Mouse (Mus musculus) right cerebral cortex, postnatal 14 days (tissue): ENCODE data around the gene Ap1m2.
A peak's percentile ranks its signal among the peaks of the same experiment; 100 is the strongest.
"Not testable (repeated sequence)": the region's sequence is repeated elsewhere in the genome, so short reads cannot be mapped to it uniquely, and the experiment has no call there.

ENCODE experiments used
- DNase-seq: peaks from one replicate; pipeline ENCODE4 v3.0.0; 2022

Gene Ap1m2

DNA sequence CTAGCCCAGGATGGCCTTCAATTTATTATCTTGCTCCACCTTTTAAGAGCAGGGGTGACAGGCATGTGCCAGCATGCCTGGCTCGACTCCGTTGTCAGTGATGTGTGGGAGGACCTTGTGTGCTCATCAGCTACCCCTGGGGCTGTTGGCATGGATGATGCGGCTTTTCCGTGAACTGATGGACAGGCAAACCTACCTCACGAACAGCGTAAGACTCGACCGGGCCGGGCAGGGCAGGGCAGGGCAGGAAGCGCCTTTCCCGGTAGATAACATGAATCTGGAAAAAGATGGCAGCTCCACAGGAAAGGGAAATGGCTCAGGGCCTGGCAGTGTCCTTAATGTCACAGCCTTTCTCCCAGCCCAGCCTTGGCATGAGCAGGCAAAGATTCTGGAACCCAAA is 12.1 kb upstream of the Ap1m2 start:
- no peak for DNase-seq

- DNase-seq: not testable (repeated sequence)
Measured at GRCm38 (mm10) chr9:21322917-21323297, 10.8 kb upstream of the Ap1m2 start.

- DNase-seq: no peak
Measured at GRCm38 (mm10) chr9:21322211-21322916, 10.2 kb upstream of the Ap1m2 start.

DNA sequence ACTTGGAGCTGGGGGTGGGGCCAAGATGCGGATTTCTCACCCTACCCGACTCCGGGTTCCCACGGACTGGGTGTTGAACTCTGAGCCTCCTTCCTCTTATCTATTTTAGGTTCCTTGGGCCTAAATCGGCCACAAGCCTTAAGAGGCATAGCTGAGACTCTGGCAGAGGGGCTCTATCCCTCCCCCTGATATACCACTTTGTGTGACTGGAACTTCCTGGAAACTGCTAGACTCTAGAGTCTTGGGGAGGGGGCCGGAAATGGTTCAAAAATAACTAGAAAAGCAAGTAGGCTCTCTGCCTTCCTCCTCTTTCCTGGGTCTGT is 9.3 kb upstream of the Ap1m2 start:
- peak; percentile 32 for DNase-seq

DNA sequence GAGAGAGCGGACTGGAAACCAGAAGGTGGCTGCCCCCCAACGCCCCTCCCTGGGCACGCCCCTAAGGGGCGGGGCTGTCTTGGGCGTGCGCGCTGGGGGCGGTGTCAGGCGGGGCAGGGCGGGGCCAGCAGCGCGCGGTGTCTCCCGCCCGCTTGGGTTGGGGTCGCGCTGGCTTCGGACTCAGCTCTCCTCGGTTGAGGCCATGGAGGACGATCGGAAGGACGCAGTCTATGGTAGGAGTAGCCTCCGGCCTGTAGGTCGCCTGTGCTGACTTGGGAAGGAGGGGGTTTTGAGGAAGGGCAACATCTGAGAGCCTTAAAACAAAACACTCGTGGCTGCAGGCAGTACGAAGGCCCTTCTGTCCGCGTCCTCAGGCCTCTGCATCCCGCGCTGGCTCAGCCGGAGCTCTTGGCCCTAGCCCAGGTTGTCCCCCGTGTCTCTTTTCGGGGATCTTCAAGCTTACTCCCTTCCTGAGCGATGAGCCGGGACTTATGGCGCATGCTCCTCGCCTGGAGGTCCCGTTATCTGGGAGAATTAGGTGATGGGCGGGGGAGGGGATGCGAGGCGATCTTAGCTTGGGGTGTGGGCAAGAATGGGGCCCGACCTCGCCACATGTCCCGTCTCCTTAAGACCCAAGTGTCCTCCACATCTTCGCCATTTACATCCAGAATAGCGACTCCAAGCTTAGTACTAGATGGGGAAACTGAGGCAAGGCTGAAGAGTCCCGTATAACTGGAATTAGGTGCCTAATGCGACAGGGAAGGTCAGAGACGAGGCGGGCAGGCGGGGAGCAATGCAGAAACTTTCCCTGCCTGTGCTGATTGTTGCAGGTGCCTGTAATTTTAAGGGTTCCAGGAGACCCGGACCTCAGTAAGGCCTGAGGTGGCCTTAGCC is 8.7 kb upstream of the Ap1m2 start, which contains the start of gene Slc44a2:
Slc44a2 (plus strand) TSS at position 80 of the 894 bp plus-strand sequence.
- DNase-seq: peak; percentile 67

DNA sequence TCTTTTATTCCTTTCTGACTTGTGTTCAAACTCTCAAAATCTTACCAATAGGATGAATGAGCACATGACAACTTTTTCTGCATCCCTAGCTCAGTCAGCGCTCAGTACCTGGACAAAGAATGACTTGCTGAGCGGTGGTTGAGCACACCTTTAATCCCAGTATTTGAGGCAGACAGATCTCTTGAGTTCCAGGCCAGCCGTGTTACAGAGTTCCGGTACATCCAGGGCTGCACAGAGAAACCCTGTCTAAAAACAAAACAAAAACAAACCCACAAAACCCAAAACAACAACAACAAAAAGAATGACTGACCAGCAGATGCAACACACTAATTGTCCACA is 8.1 kb upstream of the Ap1m2 start:
- DNase-seq: no peak

GRCm38 (mm10) chr9:21319503-21319902 is 7.4 kb upstream of the Ap1m2 start:
- DNase-seq: no peak

GRCm38 (mm10) chr9:21318792-21319191 is 6.7 kb upstream of the Ap1m2 start:
- DNase-seq: no peak

DNA sequence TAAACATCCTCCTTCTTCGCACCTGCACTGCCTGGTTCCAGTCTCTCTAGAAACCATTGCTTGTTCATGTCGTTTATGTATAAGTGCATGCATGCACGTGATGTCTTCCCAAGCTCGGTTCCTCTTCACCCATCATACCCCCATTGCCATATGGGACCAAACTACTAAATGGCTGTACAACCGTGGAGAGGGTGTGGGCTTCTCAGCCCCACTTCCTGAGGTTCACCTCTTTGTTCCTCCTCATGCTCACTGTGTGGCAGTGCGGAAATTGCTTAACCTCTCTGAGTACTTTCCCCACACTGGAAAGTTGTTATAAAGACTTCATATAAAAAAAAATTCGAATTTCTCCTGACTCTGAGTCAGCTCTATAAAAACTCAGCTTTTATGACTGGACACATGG is 4.6 kb upstream of the Ap1m2 start:
- DNase-seq: no peak

GRCm38 (mm10) chr9:21315421-21315820 is 3.3 kb upstream of the Ap1m2 start:
- DNase-seq: no peak

DNA sequence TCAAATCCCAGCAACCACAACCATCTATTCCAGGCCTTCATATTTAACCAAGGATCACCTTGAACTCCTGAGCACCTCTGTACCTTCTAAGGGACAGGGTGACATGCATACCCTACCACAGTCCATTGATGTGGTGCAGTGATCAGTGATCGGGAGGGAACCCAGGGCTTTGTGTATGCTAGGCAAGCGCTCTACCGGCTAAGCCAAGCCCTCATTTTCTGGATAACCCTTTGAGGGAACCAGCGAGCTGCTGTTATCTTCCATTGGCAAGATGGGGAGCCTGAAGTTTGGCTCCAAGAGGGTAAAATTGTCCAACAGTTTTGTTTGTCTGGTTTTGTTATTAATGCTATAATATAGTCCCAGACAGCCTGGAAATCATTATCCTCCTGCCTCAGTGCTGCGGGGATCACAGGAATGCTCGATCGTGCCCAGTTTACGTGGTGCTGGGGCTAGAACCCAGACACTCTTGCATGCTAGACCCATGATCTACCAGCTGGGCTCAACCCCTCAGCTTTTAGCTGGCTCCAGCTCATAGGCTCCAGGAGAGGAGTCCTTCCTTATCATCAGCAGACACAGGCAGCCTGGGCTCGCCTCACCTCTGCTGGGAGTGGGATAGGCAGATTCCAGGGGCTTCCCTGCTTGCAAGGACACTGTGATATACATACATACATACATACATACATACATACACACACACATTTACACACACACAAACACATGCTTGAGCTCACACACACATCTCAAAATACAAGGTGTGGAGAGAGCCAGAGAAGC is 2.4 kb upstream of the Ap1m2 start:
- no peak for DNase-seq

GRCm38 (mm10) chr9:21313394-21313793 is 1.3 kb upstream of the Ap1m2 start:
- peak; percentile 78 for DNase-seq

DNA sequence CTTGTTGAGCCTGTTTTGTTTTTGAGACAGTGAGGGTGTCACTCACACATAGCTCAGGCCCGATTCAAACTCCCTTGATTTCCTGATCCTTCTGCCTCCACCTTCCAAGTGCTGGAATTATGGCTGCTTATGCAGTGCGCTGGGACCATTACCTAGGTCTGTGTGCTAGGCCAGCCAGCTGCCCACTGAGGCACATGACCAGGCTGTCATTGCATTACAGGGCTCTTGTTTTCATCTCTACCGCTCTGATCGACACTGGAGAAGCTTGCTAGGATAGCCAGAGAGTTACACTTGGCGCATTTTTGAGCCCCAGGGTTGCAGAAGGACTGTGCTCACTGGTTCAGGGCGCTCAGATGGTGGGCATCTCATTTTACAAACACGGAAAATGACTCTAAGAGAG is 442 bp downstream of the Ap1m2 start:
- DNase-seq: no peak

DNA sequence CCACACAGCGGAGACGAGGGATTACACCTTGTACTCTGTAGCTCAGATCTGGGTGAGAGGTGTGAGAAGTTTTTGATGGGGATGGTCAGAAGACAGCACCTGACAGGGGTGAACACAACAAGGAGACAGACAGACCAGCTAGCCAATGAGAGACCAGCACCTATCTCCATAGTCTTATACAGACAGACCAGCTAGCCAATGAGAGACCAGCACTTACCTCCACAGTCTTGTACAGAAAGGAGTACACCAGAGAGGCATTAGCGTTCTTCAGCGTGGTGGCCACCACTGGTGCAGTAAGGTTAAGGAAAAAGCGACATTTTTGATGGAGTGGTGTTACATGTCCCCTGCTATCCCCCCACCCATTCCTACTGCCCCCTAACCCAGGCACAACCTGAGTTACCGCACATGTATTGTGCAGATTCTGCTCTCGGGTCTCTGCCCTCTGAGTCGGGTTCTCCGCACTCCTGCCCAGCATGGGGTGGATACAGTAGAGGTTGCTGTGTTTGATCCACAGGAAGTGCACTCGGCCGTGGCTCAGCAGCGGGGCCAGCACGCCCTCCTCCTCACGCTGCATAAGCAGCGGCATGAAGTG is 2.9 kb downstream of the Ap1m2 start:
- no peak for DNase-seq

GRCm38 (mm10) chr9:21305065-21305464 is 7.1 kb downstream of the Ap1m2 start:
- no peak for DNase-seq

DNA sequence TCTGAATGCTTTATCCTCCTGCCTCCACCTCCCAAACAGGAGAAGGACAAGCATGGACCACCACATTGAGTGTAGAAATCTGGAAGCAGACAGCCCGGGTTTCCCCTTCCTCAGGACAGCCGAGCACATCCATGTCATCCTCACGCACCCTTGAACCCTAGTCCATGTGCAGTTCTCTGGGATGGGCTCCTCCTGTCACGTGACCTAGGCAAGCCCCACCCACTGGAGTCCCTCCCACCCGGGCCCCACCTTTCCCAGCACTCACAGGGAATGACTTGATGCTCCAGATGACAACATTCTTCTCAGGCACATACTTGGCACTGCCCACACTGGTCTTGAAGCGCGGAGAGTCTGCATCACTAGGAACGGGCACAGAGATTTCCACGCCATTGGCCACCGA is 13.1 kb downstream of the Ap1m2 start:
- no peak for DNase-seq

GRCm38 (mm10) chr9:21292271-21292670 is 19.9 kb downstream of the Ap1m2 start:
- DNase-seq: no peak

DNA sequence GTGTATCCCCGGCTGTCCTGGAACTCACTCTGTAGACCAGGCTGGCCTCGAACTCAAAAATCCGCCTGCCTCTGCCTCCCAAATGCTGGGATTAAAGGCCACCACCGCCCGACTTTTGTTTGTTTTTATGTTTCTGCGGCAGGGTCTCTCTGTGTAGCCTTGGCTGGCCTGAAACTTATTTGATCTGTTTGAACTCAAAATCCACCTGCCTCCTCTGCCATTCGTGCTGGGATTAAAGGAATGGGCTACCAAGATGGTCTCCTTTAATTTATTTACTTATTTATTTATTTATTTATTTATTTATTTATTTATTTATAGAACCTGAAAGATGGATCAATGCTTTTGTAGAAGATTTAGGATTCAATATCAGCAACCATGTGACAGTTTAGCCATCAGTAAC is 20.3 kb downstream of the Ap1m2 start:
- DNase-seq: not testable (repeated sequence)

DNA sequence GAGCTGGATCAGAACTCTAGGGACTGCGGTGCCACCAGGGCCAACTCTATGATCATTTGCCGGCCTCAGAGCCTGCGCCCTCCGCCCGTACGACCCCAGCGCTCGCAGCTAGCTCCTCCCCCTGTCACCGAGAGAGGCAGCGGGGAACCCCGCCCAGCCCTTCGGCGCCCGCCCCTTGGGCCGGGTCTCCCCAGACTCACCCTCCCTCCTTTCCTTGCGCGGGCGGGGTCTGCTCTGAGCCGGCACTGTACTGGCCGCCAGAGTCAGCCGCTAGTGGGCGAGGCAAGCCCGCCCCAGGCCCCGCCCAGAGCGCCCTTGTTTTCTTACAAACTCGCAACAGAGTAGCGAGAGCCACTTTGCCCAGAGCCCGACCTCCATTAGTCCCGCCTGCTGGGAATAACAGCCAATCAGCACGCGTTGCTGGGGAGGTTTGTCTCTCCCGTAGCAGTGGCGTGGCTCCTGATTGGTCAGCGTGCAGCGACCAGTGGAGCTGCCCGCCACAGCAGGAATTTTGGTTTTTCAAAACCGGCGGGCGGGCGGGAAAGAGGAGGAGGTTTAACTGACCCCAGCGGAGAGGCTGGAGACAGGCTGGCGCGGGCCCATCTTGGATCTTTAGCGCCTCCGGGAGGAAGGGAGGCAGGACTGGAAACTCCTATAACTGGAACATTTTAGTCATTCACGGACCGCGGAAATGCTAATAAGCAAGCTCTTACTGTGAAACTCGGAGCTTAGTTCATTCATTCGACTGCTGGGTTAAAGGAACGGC is 20.9 kb downstream of the Ap1m2 start, which contains the start of gene Cdkn2d:
Cdkn2d (minus strand) TSS at position 386 of the 766 bp plus-strand sequence.
- DNase-seq: peak; percentile 99

GRCm38 (mm10) chr9:21290589-21290988 is 21.5 kb downstream of the Ap1m2 start:
- DNase-seq: no peak

DNA sequence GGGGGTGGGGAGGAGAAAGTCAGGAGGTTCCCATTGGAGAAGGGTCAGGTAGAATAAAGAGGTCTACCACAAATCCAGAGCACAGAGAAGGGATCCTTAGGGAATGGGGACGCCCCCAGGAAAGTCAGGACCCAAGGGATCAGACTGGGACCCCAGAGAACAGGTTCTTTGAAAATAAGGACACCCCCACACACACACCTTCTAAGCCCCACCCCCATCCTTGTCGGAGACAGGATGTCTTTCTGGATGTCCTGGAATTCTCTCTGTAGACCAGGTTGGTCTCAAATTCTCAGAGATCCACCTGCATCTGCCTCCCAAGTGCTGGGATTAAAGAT is 22.8 kb downstream of the Ap1m2 start:
- no peak for DNase-seq
